Mouse (Mus musculus) heart, postnatal 14 days (tissue): ENCODE measurements around the gene 9930021J03Rik. TPM values are rescaled to one million over a fixed set of nuclear protein-coding genes. Genes with fewer than 3 reads are reported as not detected.

ENCODE experiments used
- DNase-seq, 2 experiments: peaks; one replicate each; pipeline ENCODE4 v3.0.0; 2021 to 2022
- intact Hi-C: fragments of 180-260 bp; cut with DNase I; formaldehyde crosslinking; loops from one replicate; pipeline ENCODE4 v1.15.1; 2025
- long read RNA-seq, 2 experiments: library from polyadenylated mRNA; stranded (forward); transcript quantifications; one replicate each; pipeline ENCODE4 v2.0.0; 2021
- total RNA-seq, 2 experiments: library from RNA; stranded (reverse); gene quantifications; 2 replicates each; pipeline ENCODE4 v1.2.3; 2021

9930021J03Rik gene
- total RNA-seq: 10 to 100 TPM; 12.2 to 13.3 TPM
- long read RNA-seq, experiment 1, partial matches to known transcripts: 3 of 5 reads
- long read RNA-seq, experiment 1, other reads (novel, unspliced or antisense): 2 of 5 reads
- long read RNA-seq, experiment 2, partial matches to known transcripts: 2 of 3 reads
- long read RNA-seq, experiment 2, other reads (novel, unspliced or antisense): 1 of 3 reads

DNA sequence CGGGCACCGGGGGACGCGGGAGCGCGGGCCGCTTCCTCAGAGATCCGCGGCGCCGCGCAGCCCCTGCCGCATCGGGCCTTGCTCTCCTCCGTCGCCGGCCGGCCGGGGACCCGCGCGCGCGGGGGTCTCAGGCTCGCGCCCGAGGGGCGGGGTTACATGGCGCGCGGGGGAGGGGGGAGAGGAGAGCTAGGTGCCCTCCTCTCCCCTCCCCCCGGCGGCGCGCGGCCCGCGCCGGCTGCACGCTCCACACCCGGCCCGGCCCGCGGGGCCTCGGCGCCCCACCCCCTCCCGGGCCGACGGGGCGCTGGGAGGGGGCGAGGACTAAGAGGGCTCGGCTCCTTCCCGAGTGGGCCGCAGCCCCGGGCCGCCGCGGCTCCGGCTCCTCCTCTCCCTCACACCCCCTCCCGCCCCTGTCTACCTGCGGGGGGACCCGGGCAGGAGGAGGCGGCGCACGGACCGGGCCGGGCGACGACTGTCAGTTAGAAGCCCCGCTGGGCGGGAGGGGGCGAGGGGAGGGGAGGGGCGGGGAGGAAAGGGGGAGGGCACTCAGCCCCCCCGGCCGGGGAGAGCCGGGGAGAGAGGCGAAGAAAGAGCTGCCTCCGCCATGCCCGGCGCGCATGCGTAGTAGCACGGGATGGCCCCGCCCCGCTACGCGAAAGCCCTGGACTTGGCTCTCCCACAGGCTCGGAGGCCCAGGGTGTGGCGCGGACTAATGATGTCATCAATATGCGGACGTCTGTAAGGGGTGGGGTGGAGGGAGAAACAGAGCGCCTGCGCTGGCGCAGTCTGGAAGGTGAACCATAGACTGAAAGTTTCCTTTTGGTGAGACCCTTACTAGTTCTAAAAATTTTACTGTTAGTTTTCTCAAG lies at the start of gene 9930021J03Rik:
Gene 9930021J03Rik (minus strand): TSS at position 73 of the 869 bp plus-strand sequence.
- intact Hi-C loops: loop anchor here (5.0 kb wide), 1 partner anchor 226 kb away; the partner anchor contains the start of gene Uhrf2
- peak; percentile 98 to 99 for DNase-seq

DNA sequence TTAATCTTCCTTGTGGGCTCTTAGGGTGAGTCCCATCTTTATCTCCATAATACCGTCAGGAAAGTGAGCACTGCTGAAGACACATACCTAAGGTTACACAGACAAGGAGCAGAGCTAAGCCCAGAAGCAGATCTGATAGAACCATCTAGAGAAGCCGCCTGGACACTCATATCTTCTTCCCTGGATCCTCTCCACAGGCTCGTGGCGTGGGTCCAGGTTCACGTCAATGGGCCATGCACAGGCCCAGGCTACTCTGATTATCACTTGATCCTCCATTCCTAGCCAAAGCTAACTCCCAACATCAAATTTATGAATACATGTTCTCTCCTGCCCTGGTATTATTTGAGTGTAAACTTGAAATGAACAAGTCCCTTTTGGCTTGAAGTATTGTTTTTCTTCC lies 47.9 kb upstream of the 9930021J03Rik start:
- intact Hi-C loops: no loop called here
- no peak for DNase-seq

DNA sequence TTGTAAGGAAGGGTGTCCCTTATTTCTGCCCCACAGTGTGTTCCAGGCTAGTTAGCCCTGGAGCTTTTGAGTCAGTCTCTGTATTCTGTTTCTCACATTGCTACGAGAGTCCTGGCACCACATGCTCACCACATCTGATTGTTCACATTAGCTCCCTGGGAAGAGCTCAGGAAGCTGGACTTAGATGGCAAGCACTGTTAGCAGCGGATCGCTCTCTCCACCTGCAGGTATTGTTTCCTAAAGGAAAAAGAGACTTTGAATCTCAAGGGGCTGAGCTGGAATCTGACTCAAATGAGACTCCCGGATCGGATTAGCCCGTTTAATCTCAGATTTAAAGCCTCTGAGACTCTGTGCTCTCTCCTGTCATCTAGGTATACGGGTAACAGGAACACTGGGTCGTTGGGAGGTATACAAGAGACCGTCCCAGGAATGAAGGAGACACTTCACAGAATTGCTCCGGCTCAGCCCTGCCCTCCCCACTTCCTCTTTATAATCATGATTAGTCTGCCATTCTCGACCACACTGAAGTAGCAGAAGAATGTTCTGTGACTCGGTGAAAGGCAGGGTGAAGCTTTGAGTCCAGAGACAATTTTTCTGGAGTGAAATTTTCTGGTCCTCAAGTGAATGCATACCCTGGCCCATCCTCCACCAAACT lies 45.4 kb upstream of the 9930021J03Rik start:
- intact Hi-C loops: no loop called here
- DNase-seq: no peak

DNA sequence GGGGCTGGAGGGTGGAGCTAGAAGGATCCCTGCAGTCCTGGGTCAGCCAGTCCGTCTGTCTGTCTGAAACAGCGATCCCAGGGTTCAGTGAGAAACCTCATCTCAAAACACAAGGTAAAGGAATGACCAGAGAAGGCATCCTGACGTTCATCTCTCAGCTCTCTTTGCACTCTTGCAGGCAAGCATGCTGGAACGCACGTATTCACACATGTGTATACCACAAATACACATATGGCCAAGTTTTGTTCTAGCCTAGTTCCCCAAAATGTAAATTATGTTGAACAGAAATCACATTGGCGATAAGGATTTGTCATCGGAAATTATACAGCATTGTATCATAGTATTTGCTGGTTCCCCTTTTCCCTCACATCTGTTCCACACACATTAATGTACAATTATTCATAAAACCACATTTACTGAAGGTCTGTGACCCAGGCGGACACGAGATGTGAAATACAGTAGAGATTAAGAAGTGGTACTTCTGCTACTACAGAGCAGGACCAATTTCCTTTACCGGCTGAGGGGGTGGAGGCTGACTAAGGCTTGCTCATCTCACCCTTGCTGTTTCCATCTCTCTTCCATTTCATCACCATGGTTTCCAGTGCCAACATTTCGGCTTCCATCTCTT lies 44.2 kb upstream of the 9930021J03Rik start:
- no peak for DNase-seq
- intact Hi-C loops: no loop called here

DNA sequence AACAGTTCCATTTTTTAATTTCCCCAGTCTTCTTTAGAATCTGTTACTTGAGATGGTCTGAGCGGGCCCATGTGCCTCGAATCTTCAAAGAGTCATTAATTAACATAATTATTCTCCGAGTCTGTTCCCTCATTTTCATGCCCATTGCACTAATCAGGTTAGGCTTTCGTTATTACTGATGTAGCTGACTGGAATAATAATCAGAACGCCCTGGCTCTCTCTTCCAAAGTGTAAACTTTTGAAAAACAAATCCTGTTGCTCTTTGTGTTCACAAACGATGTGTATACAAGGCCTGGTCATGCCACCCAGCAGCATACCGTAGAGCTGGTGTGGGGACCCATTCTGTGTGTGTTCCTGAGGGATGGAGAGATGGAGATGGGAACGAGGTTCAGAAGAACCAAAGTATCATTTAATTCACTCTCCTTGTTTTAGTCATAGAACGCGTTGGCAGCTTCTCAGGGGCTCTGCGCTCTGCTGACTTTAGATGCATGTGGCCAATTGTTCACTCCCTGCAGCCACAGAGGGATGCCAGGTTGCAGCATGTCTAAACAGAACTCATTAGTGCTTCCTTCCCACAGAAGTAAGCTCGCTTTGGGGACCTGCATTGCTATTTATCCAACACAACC lies 38.4 kb upstream of the 9930021J03Rik start:
- intact Hi-C loops: no loop called here
- DNase-seq: no peak

DNA sequence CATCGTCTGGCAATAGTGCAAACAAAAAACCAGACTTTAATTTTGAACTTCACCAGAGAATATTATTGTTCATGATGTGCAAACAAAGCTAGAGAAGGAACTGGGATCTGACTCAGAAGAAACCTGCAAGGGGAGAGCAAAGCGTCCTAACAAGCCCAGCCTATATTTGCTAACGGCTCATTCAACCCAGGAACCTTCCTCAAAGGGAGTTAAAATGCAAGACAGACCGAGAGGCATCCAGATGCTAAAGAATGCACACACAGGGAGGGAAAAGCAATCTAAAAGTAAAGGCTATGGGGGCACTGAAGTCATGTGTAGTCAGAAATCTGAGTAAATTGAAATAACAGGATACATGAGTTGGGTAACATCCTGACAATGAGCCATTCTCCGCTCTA lies 37.8 kb upstream of the 9930021J03Rik start:
- intact Hi-C loops: no loop called here
- DNase-seq: no peak

DNA sequence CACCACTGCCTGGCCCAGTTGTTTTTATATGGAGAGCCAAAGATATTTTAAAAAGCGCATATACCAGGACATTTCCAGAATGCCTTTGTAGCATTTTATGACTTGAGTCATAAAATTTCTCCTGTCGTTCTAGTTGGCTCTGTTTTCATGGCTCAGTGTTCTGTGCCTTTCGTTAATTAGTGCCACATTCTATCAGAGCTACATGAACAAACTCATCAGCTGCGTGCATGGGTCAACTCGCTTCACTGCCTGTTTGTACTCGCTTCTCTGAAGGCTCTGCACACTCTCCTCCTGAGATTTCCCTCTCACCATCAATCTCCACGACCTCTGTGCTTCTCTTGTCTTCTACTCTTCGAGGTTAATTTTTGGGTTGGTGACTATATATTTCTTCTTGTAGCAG lies 37.2 kb upstream of the 9930021J03Rik start:
- no peak for DNase-seq
- intact Hi-C loops: no loop called here

DNA sequence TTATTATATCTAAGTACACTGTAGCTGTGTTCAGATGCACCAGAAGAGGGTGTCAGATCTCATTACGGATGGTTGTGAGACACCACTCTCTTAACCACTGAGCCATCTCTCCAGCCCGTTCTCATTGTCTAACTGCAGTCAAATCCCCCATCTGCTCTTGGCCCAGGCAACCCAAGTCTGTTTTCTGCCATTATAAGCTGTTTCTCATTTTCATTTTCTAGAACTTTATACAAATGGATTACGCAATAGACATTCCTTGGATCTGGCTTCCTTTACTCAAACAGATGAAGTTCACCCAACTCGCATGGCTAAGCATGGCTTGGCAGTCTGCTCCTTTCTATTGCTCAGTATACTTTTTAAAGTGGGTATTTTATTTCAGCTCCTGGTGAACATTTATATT lies 34.9 kb upstream of the 9930021J03Rik start:
- DNase-seq: peak; percentile 18 to 19
- intact Hi-C loops: no loop called here

DNA sequence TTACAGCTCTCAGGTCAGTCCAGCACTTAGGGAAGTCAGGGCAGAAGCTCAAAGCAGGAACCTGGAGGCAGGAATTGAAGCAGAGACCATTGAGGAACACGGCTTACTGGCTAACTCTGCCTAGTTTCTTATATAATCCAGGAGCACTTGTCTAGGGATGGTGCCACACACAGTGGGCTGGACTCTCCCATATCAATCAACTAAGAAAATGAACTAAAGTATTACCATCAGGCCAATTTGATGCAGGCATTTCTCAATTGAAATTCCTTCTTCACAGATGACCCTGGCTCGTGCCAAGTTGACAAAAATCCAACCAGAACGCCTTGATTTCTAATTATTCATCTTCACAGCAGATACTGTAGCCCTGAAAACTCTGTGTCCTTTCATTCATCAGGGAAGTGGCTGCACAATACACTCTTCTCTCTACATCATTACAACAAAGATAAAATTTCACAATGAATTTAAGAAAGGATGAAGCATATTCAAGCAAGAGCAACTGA lies 32.9 kb upstream of the 9930021J03Rik start:
- DNase-seq: peak in 1 of 2 experiments; percentile 11
- intact Hi-C loops: no loop called here

DNA sequence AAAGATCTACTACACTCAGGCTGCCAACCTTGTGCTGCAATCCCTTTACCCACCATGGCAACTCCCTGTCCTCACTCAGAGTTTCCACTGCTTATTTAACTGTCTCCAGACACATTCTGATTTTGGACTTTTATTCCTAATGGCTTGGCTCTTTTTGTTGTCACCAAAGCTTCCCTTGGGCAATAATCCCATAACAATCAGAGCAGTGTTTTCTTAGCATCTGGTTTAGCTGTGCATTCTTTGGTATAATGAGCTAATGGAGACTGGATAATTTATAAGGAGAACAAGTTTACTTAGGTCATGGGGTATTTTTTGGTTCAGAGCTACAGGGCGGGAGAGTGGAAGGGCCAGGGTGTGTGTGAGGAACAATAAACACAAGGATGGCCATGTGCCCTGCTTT lies 32.4 kb upstream of the 9930021J03Rik start:
- intact Hi-C loops: no loop called here
- no peak for DNase-seq

DNA sequence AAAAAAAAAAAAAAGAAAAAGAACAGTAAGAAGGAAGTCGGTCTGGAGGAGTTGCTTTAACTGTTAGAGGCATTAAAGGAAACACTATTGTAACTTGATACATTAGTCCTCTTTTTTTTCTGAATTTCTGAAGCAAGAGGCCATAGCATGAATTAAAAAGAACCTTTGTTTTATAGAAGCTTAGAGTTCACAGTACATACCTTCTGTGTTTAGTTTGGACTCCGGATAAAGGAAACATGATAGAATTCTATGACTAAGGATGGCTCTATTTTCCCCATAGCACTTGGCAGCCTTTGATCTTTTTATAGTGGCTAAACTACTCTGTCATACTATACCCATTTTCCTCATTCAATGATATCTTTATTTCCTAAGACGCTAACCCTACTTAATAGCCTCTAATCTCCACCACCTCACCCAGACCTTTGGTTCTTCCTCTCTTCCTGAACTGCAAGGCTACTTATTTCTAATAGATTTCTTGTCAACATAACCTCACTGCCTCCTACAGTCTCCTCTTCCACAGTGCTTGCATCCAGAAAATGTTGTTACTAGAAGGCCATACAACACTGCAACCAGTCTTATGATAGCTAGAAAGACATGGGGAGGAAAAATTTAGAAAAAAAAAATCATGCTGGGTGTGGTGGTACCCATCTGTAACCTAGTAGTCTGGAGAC lies 29.7 kb upstream of the 9930021J03Rik start:
- intact Hi-C loops: no loop called here

DNA sequence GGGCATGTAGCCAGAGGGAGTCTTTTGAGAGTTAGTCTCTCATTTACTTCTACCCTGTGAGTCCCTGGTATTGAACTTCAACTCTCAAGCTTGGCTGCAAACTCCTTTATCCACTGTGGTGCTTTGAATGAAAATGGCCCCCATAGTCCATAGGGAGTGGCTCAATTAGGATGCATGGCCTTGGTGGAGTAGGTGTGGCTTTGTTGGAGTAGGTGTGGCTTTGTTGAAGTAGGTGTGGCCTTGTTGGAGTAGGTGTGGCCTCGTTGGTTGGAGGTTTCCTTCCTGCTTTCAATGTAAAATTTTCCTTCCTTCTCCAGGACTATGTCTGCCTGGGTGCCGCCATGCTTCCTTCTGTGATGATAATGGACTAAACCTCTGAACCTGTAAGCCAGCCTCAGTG lies 25.1 kb upstream of the 9930021J03Rik start:
- intact Hi-C loops: no loop called here
- DNase-seq: no peak

More for the DNA sequence above, 29.7 kb upstream of the 9930021J03Rik start:
- no peak for DNase-seq

DNA sequence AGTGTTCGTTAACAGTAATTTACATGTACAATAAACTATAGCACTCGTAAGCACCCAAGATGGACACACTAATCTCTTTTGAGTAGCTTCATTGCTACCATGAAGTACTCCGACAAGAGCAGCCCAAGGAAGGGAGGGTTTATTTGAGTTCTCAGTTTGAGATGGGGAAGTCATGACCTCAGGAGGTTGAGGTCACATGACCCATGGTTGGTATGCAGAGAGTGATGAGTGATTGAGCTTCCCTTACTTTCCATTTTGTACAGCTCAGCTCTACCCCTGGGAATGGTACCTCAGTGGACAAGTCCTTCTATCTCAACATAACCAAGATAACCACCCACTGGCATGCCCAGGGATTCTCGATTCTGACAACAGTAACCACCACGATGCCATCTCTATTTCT lies 22.8 kb upstream of the 9930021J03Rik start:
- intact Hi-C loops: no loop called here
- no peak for DNase-seq

DNA sequence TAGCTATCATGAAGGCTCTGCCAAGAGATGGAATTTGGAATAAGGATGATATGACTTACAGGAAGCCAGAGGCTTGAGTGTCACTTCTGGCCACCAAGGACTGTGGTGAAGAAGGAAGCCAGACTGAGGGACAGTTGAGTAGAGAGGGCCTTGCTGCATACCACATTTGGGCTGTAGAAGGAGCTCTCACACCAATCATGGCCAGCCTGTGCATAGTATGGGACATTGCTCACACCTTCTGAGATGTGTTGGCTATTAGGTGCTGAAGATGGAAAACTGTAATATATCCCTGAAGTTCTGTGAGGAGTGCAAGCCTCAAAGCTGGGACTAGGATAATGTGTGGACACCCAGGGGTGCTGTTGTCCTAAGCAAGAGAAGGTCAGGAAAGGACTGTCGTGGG lies 20.9 kb upstream of the 9930021J03Rik start:
- intact Hi-C loops: loop anchor here (1.0 to 2.0 kb wide), 2 partner anchors 153 to 376 kb away; no protein-coding TSS in a partner anchor

DNA sequence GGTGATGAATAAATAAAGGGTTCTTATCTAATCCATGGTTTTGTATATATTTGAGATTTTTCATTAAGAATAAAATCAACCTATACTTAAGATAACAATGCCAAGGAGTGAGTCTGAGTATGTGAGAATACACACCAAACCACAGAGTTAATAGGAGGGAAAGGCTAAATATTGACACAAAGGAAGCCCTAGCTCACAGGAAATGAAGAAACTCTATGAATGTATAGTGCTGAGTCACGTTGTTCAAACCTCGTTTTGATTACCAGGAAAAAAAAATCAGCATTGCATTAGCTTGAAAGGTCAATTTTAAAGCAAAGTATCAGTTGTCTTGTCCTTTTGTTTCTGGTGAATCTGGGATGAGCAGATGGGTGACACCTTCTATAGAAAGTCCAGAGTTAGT lies 19.2 kb upstream of the 9930021J03Rik start:
- DNase-seq: no peak

More for the DNA sequence above, 20.9 kb upstream of the 9930021J03Rik start:
- peak; percentile 25 to 35 for DNase-seq

DNA sequence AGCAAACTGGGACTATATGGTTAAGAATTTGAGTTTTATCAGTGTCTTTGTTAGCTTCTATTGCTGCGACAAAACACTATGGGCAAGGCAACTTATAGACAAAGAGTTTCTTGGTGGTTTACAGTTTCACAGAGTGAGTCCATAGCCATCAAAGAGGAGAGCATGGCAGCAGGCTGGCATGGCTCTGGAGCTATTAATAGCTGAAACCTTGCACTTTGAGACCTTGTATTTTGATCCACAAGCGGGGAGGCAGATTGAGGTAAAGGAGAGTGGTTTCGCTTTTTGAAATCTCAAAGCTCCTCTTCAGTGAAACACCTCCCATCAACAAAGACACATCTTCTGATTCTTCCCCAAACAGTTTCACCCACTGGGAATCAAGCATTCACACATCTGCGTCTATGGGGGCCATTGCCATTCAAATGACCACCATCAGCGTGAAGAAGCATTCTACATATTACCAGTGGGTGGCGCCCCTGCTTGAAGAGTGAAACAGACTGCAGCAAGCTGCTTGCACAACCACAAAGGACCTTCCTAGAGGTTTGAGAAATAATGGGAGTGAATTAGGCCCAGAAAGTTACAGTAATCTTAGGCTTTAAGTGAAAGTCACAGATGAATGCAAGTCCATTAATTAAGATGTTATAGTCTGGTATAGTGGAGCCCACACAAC lies 18.4 kb upstream of the 9930021J03Rik start:
- DNase-seq: peak; percentile 67 to 77

More for the DNA sequence above, 19.2 kb upstream of the 9930021J03Rik start:
- intact Hi-C loops: loop anchor here (2.0 kb wide), 1 partner anchor 304 kb away; no protein-coding TSS in a partner anchor

DNA sequence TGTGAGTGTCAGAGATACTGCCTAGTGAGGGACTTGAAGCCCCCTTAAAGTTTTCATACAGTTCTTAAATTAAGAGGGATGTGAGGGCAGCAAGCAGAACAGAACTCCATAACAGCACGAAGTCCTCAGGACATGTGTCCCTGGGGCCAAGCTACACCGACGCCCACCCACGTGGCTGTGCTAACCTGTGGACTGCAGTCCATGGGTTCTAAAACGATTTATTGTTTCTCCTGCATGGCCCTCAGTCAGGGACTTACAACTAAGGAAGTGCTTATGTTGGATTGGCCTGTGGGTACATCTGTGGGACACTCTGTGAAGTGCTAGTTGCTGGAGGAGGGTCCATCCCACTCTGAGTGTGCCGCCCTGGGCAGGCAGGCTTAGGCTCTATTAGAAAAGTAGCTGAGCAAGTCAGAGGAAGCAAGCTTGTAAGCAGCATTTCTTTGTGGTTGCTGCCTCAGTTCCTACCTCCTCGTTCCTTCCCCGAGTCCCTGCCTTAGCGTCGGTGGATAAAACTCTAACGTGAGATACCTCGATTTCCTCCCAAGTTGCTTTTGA lies 17.7 kb upstream of the 9930021J03Rik start:
- intact Hi-C loops: loop anchor here (2.0 kb wide), 1 partner anchor 305 kb away; no protein-coding TSS in a partner anchor
- DNase-seq: no peak

More for the DNA sequence above, 18.4 kb upstream of the 9930021J03Rik start:
- intact Hi-C loops: loop anchor here (2.0 kb wide), 1 partner anchor 305 kb away; no protein-coding TSS in a partner anchor

DNA sequence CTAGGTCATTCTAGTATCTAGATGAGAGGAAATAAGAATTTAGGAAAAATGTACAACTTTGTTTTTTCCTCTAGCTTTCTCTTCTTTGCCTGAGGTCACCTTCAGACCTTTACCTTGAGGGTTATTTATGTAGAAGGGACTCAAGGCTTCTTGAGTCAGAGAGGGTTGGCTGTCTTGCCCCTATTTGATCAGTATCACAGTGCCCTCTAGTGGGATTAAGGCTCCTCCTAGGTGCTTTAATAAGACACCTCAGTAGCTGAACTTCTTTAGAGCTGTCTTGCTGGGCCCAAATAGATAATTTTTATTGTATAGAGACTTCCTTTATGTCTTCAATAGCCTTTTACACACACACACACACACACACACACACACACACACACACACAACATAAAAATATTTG lies 15.2 kb upstream of the 9930021J03Rik start:
- intact Hi-C loops: loop anchor here (2.0 kb wide), 1 partner anchor 136 kb away; no protein-coding TSS in a partner anchor
- peak; percentile 12 to 51 for DNase-seq
